Mouse (Mus musculus) stomach, postnatal 0 days (tissue): ENCODE data around the gene Gabrb2. TPM values are rescaled to one million over a fixed set of nuclear protein-coding genes. Genes with fewer than 3 reads are reported as not detected.

ENCODE experiments used
- ATAC-seq: fragments of 200-750 bp; cut with Nextera tagmentation; 2 replicates; pipeline ENCODE4 v1.8.0; 2017; ENCODE audit not compliant: low FRiP score, low TSS enrichment
- DNase-seq: peaks from one replicate; pipeline ENCODE4 v3.0.0-alpha.2; 2016; ENCODE audit warnings: low spot score
- H3K27ac ChIP-seq: fragments of 300-500 bp; sonication (generic); replicated peaks from 2 replicates; pipeline ENCODE4 v1.5.1; 2014; ENCODE audit warnings: mild to moderate bottlenecking, control low read depth
- H3K27me3 ChIP-seq: fragments of 300-500 bp; sonication (generic); 2 replicates; pipeline ENCODE4 v1.6.1; 2014; ENCODE audit warnings: low read length; ENCODE audit not compliant: control insufficient read depth, insufficient read depth
- H3K36me3 ChIP-seq: fragments of 300-500 bp; sonication (generic); 2 replicates; pipeline ENCODE4 v1.6.1; 2014; ENCODE audit warnings: low read length, mixed read lengths; ENCODE audit not compliant: control insufficient read depth, insufficient read depth
- H3K4me1 ChIP-seq: fragments of 300-500 bp; sonication (generic); replicated peaks from 2 replicates; pipeline ENCODE4 v1.6.1; 2014; ENCODE audit warnings: antibody characterized with exemption; ENCODE audit not compliant: control insufficient read depth, insufficient read depth
- H3K4me2 ChIP-seq: fragments of 300-500 bp; sonication (generic); replicated peaks from 2 replicates; pipeline ENCODE4 v1.6.1; 2014; ENCODE audit warnings: low read depth, mild to moderate bottlenecking, control low read depth, moderate library complexity
- H3K4me3 ChIP-seq: fragments of 300-500 bp; sonication (generic); 2 replicates; pipeline ENCODE4 v1.5.1; 2014; ENCODE audit warnings: low read depth, low read length, control low read depth
- H3K9ac ChIP-seq: fragments of 300-500 bp; sonication (generic); 2 replicates; pipeline ENCODE4 v1.6.1; 2014; ENCODE audit warnings: mild to moderate bottlenecking, low read length, control low read depth, mixed read lengths
- H3K9me3 ChIP-seq: fragments of 300-500 bp; sonication (generic); 2 replicates; pipeline ENCODE4 v1.6.1; 2016; ENCODE audit warnings: low read length; ENCODE audit not compliant: control insufficient read depth
- CTCF ChIP-seq: IDR thresholded peaks from 2 replicates; pipeline ENCODE4 v1.5.1; 2016; ENCODE audit warnings: antibody characterized with exemption, low read depth, mild to moderate bottlenecking, moderate library complexity
- EP300 ChIP-seq: optimal IDR thresholded peaks from 2 replicates; pipeline ENCODE3; 2016; ENCODE audit warnings: antibody characterized with exemption
- WGBS: fragments of 180-500 bp; shearing (Covaris S2); extraction: QIAGEN DNeasy Blood & Tissue Kit; methylation state at CpG from one replicate; pipeline ENCODE4 v1.1.7; 2014; 5-methylcytosine and 5-hydroxymethylcytosine counted together
- polyA plus RNA-seq: library from polyadenylated mRNA; unstranded; fragments of >200 nt; fragmentation: Nextera tagmentation; extraction: Ambion mirVana; gene quantifications from 2 replicates; pipeline ENCODE4 v1.2.1, GENCODE M21; 2015

Gene Gabrb2
- polyA plus RNA-seq, 1 experiment from 2014 or later = 0.78 TPM

DNA sequence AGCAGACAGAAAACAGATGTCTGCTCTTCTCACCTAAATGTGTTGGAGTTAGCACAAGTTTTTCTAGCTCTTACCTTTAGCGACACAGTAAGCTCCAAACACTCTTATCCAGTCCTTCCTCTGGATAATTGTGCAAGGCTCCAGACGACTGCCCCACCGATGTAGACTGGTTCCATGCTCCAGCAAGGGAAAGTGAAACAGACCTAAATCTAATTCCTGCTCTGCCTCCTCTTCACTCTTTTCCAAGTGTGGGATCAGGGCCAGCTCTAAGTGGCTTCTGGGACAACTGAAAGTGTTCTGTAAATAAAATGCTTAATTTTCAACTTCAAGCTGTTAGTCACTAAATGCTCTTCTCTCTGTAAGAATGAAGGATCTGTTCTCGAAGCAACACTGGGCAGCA lies 201.6 kb downstream of the Gabrb2 start:
- H3K4me1 ChIP-seq = no peaks in the 10 kb centered on the region
- WGBS = 61% methylated on average over 4 of the region's 4 CpGs

DNA sequence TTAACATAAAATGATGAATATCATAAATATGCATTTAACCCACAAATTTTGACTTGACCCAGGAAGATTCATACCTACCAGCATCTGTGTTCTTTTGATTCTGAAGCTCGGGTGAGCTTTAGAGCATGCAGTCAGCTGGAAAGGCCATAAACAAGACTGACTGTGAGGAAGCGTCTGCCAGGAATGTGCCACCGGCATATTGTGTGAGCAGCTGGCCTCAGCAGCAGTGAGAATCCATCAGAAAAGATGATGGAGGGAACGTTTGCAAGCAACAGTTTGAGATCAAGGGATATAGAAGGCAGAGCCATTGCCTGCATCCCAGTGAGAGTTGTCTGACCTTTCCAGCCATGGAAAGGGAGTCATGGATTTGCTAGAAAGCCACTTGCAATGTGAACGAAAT lies 230.6 kb downstream of the Gabrb2 start:
- Histone ChIP-seq H3K27ac (no peak overlapping the region), H3K27me3 (no peaks in the 10 kb centered on the region), H3K9me3 (no peaks in the 10 kb centered on the region), H3K4me3 (no peak overlapping the region), H3K9ac (no peak overlapping the region), H3K36me3 (no peaks in the 10 kb centered on the region), H3K4me2 (no peak overlapping the region), H3K4me1 (no peaks in the 10 kb centered on the region)
- no peak for DNase-seq
- 41% methylated on average over 5 of the region's 5 CpGs for WGBS
- no peak for TF ChIP-seq CTCF
- no peak for TF ChIP-seq EP300
- ATAC-seq = no peak

More for the DNA sequence above, 201.6 kb downstream of the Gabrb2 start:
- Histone ChIP-seq H3K9ac (no peak overlapping the region), H3K4me2 (no peak overlapping the region), H3K9me3 (no peaks in the 10 kb centered on the region), H3K4me3 (no peak overlapping the region), H3K27me3 (no peaks in the 10 kb centered on the region), H3K36me3 (no peaks in the 10 kb centered on the region), H3K27ac (no peak overlapping the region)
- ATAC-seq (no peak), DNase-seq (no peak)
- TF ChIP-seq CTCF (no peak), EP300 (no peak)

DNA sequence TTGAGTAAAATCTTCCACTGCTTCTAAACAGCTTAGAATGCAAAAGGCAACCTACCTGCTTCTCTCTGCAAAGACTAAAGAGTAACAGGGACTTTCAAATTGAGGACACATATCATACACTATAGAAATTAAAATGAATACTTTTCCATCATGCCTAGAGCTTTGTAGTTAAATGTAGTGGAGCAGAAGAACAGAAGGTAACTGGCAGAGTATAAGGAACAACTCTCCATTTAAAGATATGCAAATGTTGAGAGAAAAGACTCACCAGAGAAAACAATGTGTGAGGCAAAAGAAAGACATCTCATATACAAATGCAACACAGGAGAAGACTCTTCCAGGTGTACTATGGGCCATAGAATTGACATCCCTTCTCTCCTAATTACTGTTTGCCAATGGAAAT lies 232.0 kb downstream of the Gabrb2 start:
- Histone ChIP-seq H3K9ac (no peak overlapping the region), H3K4me2 (no peak overlapping the region), H3K27ac (no peak overlapping the region), H3K9me3 (no peaks in the 10 kb centered on the region), H3K27me3 (no peaks in the 10 kb centered on the region), H3K4me3 (no peak overlapping the region), H3K36me3 (no peaks in the 10 kb centered on the region), H3K4me1 (no peaks in the 10 kb centered on the region)
- no peak for ATAC-seq
- TF ChIP-seq CTCF = no peak
- no peak for TF ChIP-seq EP300
- DNase-seq = no peak

DNA sequence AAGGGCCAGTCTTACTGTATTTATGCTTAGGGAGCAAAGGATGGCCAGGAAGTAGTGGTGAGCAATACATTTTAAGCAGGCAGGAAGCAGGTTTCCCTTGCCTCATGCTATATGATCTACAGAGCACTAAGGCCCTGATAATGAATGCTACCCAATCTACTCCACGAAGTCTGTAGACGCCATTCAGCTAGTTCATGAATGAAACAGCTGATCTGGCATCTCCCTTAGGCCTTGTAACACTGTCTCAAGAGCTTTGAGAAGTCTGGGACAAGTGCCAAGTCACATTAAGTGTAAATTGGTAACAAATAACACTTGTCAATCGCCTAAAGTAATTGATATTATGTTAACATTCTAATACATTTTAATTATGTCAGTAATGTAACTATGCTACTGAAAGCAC lies 234.6 kb downstream of the Gabrb2 start:
- WGBS = 44% methylated on average over 3 of the region's 3 CpGs
- no peak overlapping the region for H3K9ac ChIP-seq
- ATAC-seq (no peak), DNase-seq (no peak)
- H3K4me1 ChIP-seq = no peaks in the 10 kb centered on the region
- no peak overlapping the region for H3K27ac ChIP-seq
- H3K36me3 ChIP-seq = no peaks in the 10 kb centered on the region
- no peak overlapping the region for H3K4me3 ChIP-seq
- TF ChIP-seq EP300 (no peak), CTCF (no peak)
- H3K4me2 ChIP-seq = no peak overlapping the region
- H3K27me3 ChIP-seq = no peaks in the 10 kb centered on the region
- no peaks in the 10 kb centered on the region for H3K9me3 ChIP-seq

DNA sequence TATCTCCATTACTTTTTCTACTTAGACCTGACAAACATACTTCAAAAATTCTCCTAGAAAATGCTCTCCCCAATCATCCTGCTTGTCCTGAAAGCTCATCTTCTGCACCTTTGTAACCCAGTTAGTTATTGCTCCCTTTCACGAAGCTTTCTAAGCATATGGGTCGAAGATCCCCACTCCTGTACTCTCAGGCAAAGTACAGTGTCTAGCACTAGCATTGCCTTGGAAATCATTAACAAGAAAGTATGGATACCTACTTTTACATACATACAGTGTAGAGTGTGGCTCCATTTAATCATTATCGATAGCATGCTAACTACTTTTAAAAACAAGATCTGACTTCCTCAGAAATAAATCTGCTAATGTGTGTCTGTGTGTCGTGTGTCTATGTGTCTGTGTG lies 249.1 kb downstream of the Gabrb2 start:
- Histone ChIP-seq H3K27me3 (no peaks in the 10 kb centered on the region), H3K4me1 (no peaks in the 10 kb centered on the region), H3K9me3 (no peaks in the 10 kb centered on the region), H3K27ac (no peak overlapping the region), H3K4me3 (no peak overlapping the region), H3K36me3 (no peaks in the 10 kb centered on the region), H3K9ac (no peak overlapping the region), H3K4me2 (no peak overlapping the region)
- DNase-seq = no peak
- no peak for TF ChIP-seq CTCF
- no peak for TF ChIP-seq EP300
- ATAC-seq = no peak
- 83% methylated on average over 4 of the region's 4 CpGs for WGBS

Other genes with a start within 250 kb of the Gabrb2 start
- 0.91 and 1.5 TPM in 2 replicates for gene Gabra1, start 236.8 kb upstream of the Gabrb2 start, polyA plus RNA-seq
- gene Gabra6, start 98.7 kb upstream of the Gabrb2 start, polyA plus RNA-seq = not detected in 2 replicates